Mouse (Mus musculus): ENCODE measurements around the gene Pdcd11. TPM values are rescaled to one million over a fixed set of nuclear protein-coding genes. Genes with fewer than 3 reads are reported as not detected.

Pdcd11 gene
- 10 to 100 TPM; 14.2 to 16.3 TPM for total RNA-seq (2021)
- long read RNA-seq, experiment 1, full-length matches to known transcripts: 4 of 7 reads
- long read RNA-seq, experiment 1, partial matches to known transcripts: 1 of 7 reads
- long read RNA-seq, experiment 1, other reads (novel, unspliced or antisense): 2 of 7 reads
- long read RNA-seq, experiment 2, full-length matches to known transcripts: 3 of 10 reads
- long read RNA-seq, experiment 2, partial matches to known transcripts: 1 of 10 reads
- long read RNA-seq, experiment 2, other reads (novel, unspliced or antisense): 6 of 10 reads

DNA sequence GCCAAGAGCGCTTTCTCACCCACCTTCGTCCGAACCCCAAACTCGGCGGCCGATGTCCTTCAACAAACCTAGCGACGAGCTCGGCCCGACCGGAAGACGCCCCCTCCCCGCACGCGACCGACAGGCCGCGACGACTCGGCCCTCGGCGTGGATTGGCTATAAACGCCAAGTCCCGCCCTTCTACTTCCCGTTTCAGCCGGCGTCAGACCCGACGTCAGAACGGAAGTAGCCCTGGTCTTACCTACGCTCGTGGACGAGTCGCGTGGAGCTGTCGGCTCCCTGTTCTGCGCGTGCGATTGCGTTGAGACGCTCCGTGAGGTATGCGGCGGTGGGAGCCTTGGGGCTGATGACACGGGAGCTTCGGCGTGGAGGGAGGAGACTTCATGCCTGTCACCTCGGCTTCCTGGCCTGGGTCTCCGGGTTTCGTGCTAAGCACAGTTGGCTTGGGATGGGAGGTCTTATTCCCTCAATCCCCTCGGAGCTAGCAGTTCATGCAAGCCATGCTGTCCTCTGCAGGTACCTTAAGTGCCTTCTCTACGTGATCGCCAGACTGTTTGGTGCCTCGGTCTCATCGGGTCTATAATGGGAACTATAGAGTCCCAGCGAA, at the start of gene Pdcd11, which contains the start of gene Usmg5:
Pdcd11 (plus strand) TSS at position 219 of the 607 bp plus-strand sequence.
Usmg5 (minus strand) TSS at position 98 of the 607 bp plus-strand sequence.
- peak; percentile 85 to 95 for DNase-seq (ENCODE audit: low spot score in 2 of 2)

GRCm38 (mm10) chr19:47043608-47044007, 47.0 kb upstream of the Pdcd11 start:
- DNase-seq (ENCODE audit: low spot score in 2 of 2): no peak

DNA sequence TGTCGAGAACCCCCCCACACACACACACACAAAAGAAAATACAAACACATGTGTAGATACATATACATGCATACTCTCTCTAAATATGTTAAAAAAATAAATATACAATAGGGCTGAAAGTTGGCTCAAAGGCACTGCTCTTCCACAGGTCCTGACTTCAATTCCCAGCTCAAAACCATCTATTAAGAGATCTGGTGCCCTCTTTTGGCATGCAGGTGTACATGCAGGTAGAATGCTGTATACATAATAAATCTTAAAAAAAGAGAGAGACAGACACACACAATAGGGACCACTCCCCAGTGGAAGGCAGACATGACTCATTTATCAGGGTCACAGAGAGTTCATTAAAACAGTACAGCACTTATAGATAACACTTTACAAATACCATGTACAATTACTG, 44.2 kb upstream of the Pdcd11 start:
- DNase-seq (ENCODE audit: low spot score in 2 of 2): no peak

- no peak for DNase-seq (ENCODE audit: low spot score in 2 of 2)
Observed at GRCm38 (mm10) chr19:47047236-47047833, 43.2 kb upstream of the Pdcd11 start.

GRCm38 (mm10) chr19:47049061-47049460, 41.5 kb upstream of the Pdcd11 start:
- DNase-seq (ENCODE audit: low spot score in 2 of 2): no peak

DNA sequence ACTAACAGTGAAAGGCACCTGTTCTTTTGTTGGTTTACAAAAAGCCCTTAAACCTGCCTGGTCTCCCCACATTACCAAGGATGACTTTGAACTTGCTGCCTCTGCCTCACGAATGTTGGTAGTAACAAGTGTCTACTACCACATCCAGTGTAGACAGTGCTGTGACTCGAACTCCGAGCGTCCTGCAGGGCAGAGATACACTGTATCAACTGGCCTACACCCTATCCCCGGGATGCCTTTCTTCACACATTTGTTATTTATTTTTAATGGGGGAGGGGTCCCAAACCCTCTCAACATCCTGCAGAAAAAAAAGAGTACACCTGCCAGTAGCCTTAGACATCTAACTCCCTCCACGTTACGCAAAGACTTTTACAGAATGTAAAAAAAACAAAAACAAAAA, 40.7 kb upstream of the Pdcd11 start:
- no peak for DNase-seq (ENCODE audit: low spot score in 2 of 2)

GRCm38 (mm10) chr19:47050271-47051032, 40.1 kb upstream of the Pdcd11 start, which contains the start of gene Pcgf6:
Gene Pcgf6 (minus strand): TSS chr19:47050906.
- peak; percentile 36 to 71 for DNase-seq (ENCODE audit: low spot score in 2 of 2)

DNA sequence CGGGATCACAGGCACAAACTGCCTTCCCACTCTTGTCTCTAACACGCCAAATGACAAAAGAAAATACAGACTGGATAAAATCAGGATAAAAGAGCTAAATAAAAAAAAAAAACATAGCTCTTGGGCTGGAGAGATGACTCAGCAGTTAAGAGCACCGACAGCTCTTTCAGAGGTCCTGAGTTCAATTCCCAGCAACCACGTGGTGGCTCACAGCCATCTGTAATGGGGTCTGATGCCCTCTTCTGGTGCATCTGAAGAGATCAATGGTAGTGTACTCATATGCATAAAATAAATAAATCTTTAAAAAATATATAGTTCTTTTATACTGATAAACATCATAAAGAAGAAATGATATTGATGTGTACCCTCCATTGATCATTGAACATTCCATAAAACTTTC, 37.6 kb upstream of the Pdcd11 start:
- DNase-seq (ENCODE audit: low spot score in 2 of 2): no peak

- no peak for DNase-seq (ENCODE audit: low spot score in 2 of 2)
Observed at GRCm38 (mm10) chr19:47053471-47053870, 37.1 kb upstream of the Pdcd11 start.

DNA sequence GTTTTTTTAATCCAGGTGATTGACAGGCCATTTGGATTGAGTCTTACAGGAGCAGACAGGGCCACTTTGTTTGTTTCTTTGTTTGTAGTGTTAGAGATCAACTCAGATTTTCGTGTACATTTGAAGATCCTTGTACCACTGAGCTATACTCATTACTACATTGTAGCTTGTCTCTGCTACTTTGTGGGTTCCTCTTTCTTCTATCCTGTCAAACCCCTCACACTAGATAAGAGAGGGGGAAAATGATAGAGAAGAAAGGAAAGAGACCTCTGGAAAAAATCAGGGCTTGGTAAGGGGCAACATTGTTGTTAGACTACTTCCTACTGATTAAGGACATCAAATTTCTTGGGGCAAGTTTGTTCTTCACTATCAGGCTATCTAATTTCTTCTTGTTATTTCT, 32.9 kb upstream of the Pdcd11 start:
- DNase-seq (ENCODE audit: low spot score in 2 of 2): no peak

DNA sequence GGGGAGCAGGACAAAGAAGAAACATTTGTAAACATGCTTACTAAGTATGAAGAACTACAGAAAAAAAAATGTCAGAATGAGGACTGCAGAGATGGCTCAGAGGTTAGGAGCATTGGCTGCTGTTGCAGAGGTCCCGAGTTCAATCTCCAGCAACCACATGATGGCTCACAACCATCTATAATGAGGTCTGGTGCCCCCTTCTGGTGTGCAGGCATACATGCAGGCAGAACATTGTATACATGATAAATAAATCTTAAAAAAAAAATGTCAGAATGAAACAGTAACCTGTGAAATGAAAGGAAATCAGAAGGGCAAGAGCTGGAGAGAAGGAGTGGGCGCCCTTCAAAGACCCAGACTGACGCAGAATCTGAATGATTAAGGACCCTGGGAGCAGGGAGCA, 24.7 kb upstream of the Pdcd11 start:
- DNase-seq (ENCODE audit: low spot score in 2 of 2): no peak

DNA sequence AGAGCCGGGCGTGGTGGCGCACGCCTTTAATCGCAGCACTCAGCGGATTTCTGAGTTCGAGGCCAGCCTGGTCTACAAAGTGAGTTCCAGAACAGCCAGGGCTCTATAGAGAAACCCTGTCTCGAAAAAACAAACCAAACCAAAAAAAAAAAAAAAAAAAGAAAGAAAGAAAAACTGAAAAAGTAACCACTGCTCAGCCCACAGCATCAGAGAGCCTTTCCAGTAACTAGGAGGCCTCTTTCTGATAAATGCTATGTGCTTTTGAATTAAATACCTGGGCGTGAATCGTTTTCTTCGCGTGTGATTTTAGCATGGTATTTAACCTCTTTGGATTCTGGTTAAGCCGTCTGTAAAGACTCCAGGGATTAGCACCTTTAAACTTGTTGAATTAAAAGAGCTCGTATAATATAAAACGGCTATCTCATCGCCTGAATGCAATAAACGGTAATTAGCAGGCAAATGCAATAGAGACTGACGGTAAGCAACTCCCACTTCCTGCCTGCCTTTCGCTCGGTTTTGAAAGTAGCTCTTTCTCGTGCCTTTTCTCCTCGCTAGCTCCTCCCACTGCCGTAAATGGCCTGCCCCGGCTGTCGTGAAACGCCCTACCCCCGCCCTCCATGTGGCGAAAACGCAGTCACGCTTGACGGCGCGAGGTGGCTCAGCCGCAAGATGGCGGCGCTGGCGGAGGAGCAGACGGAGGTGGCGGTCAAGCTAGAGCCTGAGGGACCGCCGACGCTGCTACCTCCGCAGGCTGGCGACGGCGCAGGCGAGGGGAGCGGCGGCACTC, 23.3 kb upstream of the Pdcd11 start, which contains the start of gene Taf5:
Taf5 (plus strand) TSS at position 651 of the 787 bp plus-strand sequence.
- peak; percentile 92 to 97 for DNase-seq (ENCODE audit: low spot score in 2 of 2)

DNA sequence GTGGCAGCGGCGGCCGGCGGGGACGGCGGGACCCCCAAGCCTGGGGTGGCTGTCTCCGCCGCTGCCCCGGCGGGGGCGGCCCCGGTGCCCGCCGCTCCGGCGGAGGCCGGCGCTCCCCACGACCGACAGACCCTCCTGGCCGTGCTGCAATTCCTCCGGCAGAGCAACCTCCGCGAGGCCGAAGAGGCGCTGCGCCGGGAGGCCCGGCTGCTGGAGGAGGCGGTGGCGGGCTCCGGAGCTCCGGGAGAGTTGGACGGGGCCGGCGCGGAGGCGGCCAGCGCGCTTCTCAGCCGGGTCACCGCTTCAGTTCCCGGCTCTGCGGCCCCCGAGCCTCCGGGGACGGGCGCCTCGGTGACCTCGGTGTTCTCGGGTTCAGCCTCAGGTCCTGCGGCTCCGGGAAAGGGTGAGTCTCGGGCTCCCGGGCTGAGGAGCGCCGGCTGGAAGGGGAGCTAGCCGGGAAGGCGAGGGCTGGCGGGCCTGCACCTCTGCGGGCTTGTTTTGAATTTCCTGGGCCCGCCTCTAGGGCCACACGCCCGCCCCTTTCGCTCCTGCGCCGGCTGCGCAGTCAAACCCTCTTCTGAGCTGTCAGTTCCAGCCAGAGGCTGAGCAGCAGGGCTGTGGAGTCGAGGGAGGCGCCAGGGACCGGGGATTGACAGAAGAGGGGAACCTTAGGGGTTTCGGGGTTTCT, 22.5 kb upstream of the Pdcd11 start:
- DNase-seq (ENCODE audit: low spot score in 2 of 2): peak; percentile 71 to 85

DNA sequence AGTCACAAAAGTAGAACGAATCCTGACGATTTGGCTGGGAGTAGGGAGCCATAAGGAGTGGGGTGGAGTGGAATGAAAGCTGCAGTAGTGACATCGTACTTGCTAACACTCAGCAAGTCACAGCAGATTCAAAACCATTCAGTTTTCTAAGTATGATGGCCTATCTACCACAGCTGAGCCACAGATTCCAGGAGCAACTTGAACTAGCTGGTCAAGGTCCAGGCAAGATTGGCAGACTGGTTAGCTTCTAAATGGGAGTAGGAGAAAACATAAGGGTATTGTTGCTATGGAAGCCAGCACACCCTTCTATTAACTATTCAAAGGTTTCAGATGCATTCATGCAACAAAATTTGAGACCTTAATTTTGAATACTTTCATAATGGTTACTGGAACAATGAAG, 2.3 kb upstream of the Pdcd11 start:
- DNase-seq (ENCODE audit: low spot score in 2 of 2): no peak

GRCm38 (mm10) chr19:47089718-47090525, 646 bp upstream of the Pdcd11 start:
- no peak for DNase-seq (ENCODE audit: low spot score in 2 of 2)

GRCm38 (mm10) chr19:47101080-47101479, 10.5 kb downstream of the Pdcd11 start:
- DNase-seq (ENCODE audit: low spot score in 2 of 2): no peak

- no peak for DNase-seq (ENCODE audit: low spot score in 2 of 2)
Observed at GRCm38 (mm10) chr19:47104641-47105271, 14.2 kb downstream of the Pdcd11 start.

DNA sequence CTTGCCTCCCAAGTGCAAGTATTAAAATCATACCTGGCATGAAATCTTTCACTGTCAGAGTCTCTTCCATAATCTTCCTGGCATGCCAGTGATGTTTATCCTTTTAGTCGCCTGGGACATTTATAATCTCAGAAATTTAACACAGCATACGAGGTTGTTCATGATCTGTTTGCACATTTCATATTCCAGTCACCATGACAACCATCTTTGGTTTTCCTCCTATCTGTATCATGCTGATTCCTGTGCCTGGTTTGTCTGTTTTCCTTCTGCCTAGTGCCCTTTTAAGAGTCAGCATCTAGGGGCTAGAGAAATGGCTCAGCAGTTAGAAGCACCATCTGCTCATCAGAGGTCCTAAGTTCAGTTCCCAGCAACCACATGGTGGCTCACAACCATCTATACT, 28.1 kb downstream of the Pdcd11 start:
- no peak for DNase-seq (ENCODE audit: low spot score in 2 of 2)

DNA sequence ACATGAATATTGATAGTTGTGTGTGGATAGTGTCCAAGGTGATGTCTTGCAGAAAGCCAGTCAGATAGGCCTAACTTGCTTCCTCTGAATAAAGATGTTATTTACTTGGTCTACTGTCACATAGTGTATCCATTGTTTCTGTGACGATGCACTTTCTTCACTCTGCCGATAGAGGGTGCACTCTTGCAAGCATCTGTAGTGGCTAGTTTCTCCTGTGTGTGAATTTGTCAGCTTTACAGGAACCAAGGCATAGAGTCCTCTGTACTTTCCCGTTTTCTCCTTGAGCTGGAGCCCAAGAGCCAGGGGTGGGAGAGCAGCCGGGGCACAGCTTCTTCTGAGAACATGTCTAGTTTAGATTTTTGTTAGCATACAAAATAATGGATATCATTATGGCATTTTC, 30.5 kb downstream of the Pdcd11 start:
- DNase-seq (ENCODE audit: low spot score in 2 of 2): no peak
